Mouse (Mus musculus): ENCODE measurements around the gene Gm4924. TPM values are rescaled to one million over a fixed set of nuclear protein-coding genes. Genes with fewer than 3 reads are reported as not detected.
A peak's percentile ranks its signal among the peaks of the same experiment; 100 is the strongest.

Gm4924 gene
- total and polyA plus RNA-seq, 3 experiments = 5.7 to 10.8 (median 9.2) TPM

- dilution Hi-C loops (cut with MboI; ENCODE audit: extremely low pct_ligation_motif_present, extremely low pct_unique_long_range_greater_than_20kb, low sequenced_read_pairs) = no loop called here
- no peak overlapping the region for H3K4me2 ChIP-seq (ENCODE audit: insufficient read depth, low read depth, poor library complexity, severe bottlenecking)
- TF ChIP-seq CHD1 (IDR thresholded peaks at IDR 0.05; ENCODE audit: low read depth, low read length) = no peak
- no peak for TF ChIP-seq RAD21 (IDR thresholded peaks at IDR 0.05; ENCODE audit: low read depth, low read length)
- no peak for TF ChIP-seq USF1 (IDR thresholded peaks at IDR 0.05; ENCODE audit: low read depth, low read length)
- no peak for TF ChIP-seq CHD2 (IDR thresholded peaks at IDR 0.05; ENCODE audit: low read length)
- no peak for TF ChIP-seq JUND (conservative IDR thresholded peaks at IDR 0.05; ENCODE audit: low read depth, low read length)
- TF ChIP-seq ZKSCAN1 (IDR thresholded peaks at IDR 0.05; ENCODE audit: borderline replicate concordance, low read depth, low read length) = no peak
- TF ChIP-seq SIN3A (IDR thresholded peaks at IDR 0.05; ENCODE audit: low read length) = no peak
- H3K4me3 ChIP-seq (replicated peaks in 1 of 3; ENCODE audit: low read depth in 2 of 3, low read length in 2 of 3, poor library complexity in 1 of 3) = no peak overlapping the region
- in situ Hi-C loops (cut with MboI; ENCODE audit: low pct_ligation_motif_present, low pct_unique_long_range_greater_than_20kb, low sequenced_read_pairs) = no loop called here
- no peaks in the 10 kb centered on the region for H3K79me2 ChIP-seq (replicated peaks; ENCODE audit: control insufficient read depth, extremely low read depth, insufficient read depth, poor library complexity, severe bottlenecking)
- H3K27me3 ChIP-seq (replicated peaks) = no peaks in the 10 kb centered on the region
- no peaks in the 10 kb centered on the region for H3K4me1 ChIP-seq (ENCODE audit: control insufficient read depth in 1 of 2, insufficient read depth in 2 of 2)
- H3K9me3 ChIP-seq (replicated peaks; ENCODE audit: low read length) = no peaks in the 10 kb centered on the region
- H3K27ac ChIP-seq (ENCODE audit: insufficient read depth, low read depth) = no peak overlapping the region
- no peak for DNase-seq (ENCODE audit: extremely low read depth)
- no peaks in the 10 kb centered on the region for H3K36me3 ChIP-seq (replicated peaks in 1 of 2; ENCODE audit: control insufficient read depth in 1 of 2, insufficient read depth in 1 of 2, low read length in 1 of 2)
- H3K9ac ChIP-seq (ENCODE audit: insufficient read depth, low read depth) = no peak overlapping the region
These were observed 24.2 kb upstream of the Gm4924 start for GRCm38 (mm10) chr10:82329826-82330225.

GRCm38 (mm10) chr10:82355401-82355800 is 1.3 kb downstream of the Gm4924 start:
- H3K36me3 ChIP-seq (replicated peaks in 1 of 2; ENCODE audit: control insufficient read depth in 1 of 2, insufficient read depth in 1 of 2, low read length in 1 of 2) = peaks cover 0 to 18% of the 10 kb centered on the region in 2 experiments
- peaks cover 2% of the 10 kb centered on the region; the same call in 1 of the 2 replicates for H3K79me2 ChIP-seq (replicated peaks; ENCODE audit: control insufficient read depth, extremely low read depth, insufficient read depth, poor library complexity, severe bottlenecking)
- in situ Hi-C loops (cut with MboI; ENCODE audit: low pct_ligation_motif_present, low pct_unique_long_range_greater_than_20kb, low sequenced_read_pairs) (no loop called here), dilution Hi-C loops (cut with MboI; ENCODE audit: extremely low pct_ligation_motif_present, extremely low pct_unique_long_range_greater_than_20kb, low sequenced_read_pairs) (no loop called here)
- H3K4me3 ChIP-seq (replicated peaks in 1 of 3; ENCODE audit: low read depth in 2 of 3, low read length in 2 of 3, poor library complexity in 1 of 3) = peak overlapping the region in 1 of 3 experiments; percentile 89
- DNase-seq (ENCODE audit: extremely low read depth) = peak; percentile 16
- peaks cover 0 to 25% of the 10 kb centered on the region in 2 experiments; a peak in 2 of 4 replicates for H3K4me1 ChIP-seq (ENCODE audit: control insufficient read depth in 1 of 2, insufficient read depth in 2 of 2)
- TF ChIP-seq CTCF (conservative IDR thresholded peaks at IDR 0.05 in 1 of 2, IDR thresholded peaks at IDR 0.05 in 1 of 2; ENCODE audit: low read depth in 2 of 2, low read length in 2 of 2) (0 out of 4 replicates have a peak, but pooled peaks of 1 of the 2 experiments have one; percentile 5), IRF4 (IDR thresholded peaks at IDR 0.05; ENCODE audit: low read depth, low read length) (no peak), E2F4 (IDR thresholded peaks at IDR 0.05; ENCODE audit: insufficient replicate concordance, low read depth, low read length) (no peak)
- peak overlapping the region; percentile 23; the same call in 1 of the 2 replicates for H3K4me2 ChIP-seq (ENCODE audit: insufficient read depth, low read depth, poor library complexity, severe bottlenecking)
- no peaks in the 10 kb centered on the region for H3K9me3 ChIP-seq (replicated peaks; ENCODE audit: low read length)
- no peak overlapping the region for H3K9ac ChIP-seq (ENCODE audit: insufficient read depth, low read depth)
- H3K27me3 ChIP-seq (replicated peaks) = no peaks in the 10 kb centered on the region
- no peak overlapping the region for H3K27ac ChIP-seq (ENCODE audit: insufficient read depth, low read depth)

GRCm38 (mm10) chr10:82361911-82362310 is 7.9 kb downstream of the Gm4924 start:
- H3K4me1 ChIP-seq (ENCODE audit: control insufficient read depth in 1 of 2, insufficient read depth in 2 of 2) = peaks cover 0 to 7% of the 10 kb centered on the region in 2 experiments; a peak in 1 of 4 replicates
- H3K36me3 ChIP-seq (replicated peaks in 1 of 2; ENCODE audit: control insufficient read depth in 1 of 2, insufficient read depth in 1 of 2, low read length in 1 of 2) = peaks cover 3 to 35% of the 10 kb centered on the region in 2 experiments
- TF ChIP-seq CTCF (conservative IDR thresholded peaks at IDR 0.05 in 1 of 2, IDR thresholded peaks at IDR 0.05 in 1 of 2; ENCODE audit: low read depth in 2 of 2, low read length in 2 of 2) = peak; percentile 7 to 24; a peak in 2 of 4 replicates
- no peak for TF ChIP-seq CHD1 (IDR thresholded peaks at IDR 0.05; ENCODE audit: low read depth, low read length)
- dilution Hi-C loops (cut with MboI; ENCODE audit: extremely low pct_ligation_motif_present, extremely low pct_unique_long_range_greater_than_20kb, low sequenced_read_pairs) (no loop called here), in situ Hi-C loops (cut with MboI; ENCODE audit: low pct_ligation_motif_present, low pct_unique_long_range_greater_than_20kb, low sequenced_read_pairs) (no loop called here)
- no peak overlapping the region for H3K4me2 ChIP-seq (ENCODE audit: insufficient read depth, low read depth, poor library complexity, severe bottlenecking)
- peaks cover 9% of the 10 kb centered on the region for H3K9me3 ChIP-seq (replicated peaks; ENCODE audit: low read length)
- H3K27ac ChIP-seq (ENCODE audit: insufficient read depth, low read depth) = no peak overlapping the region
- H3K9ac ChIP-seq (ENCODE audit: insufficient read depth, low read depth) = no peak overlapping the region
- no peak overlapping the region for H3K4me3 ChIP-seq (replicated peaks in 1 of 3; ENCODE audit: low read depth in 2 of 3, low read length in 2 of 3, poor library complexity in 1 of 3)
- H3K79me2 ChIP-seq (replicated peaks; ENCODE audit: control insufficient read depth, extremely low read depth, insufficient read depth, poor library complexity, severe bottlenecking) = peaks cover 2% of the 10 kb centered on the region
- H3K27me3 ChIP-seq (replicated peaks) = no peaks in the 10 kb centered on the region
- DNase-seq (ENCODE audit: extremely low read depth) = no peak
